Mouse (Mus musculus): ENCODE measurements around the gene Thumpd1.

GRCm38 (mm10) chr7:119667893-119668292 is 52.7 kb downstream of the Thumpd1 start:
- TF ChIP-seq CTCF (IDR thresholded peaks at IDR 0.05; ENCODE audit: insufficient read depth, low read depth, low read length) (no peak), POLR2A (IDR thresholded peaks at IDR 0.05; ENCODE audit: insufficient read depth, low read depth, low read length) (no peak)

Measured in olfactory bulb, adult 2 months (tissue).